In genomic region chr11:77645481-77645880, GRCm38 (mm10) we compare ENCODE assay signal across 24 mouse cellular contexts. TPM values are rescaled to one million over a fixed set of nuclear protein-coding genes. Genes with fewer than 3 reads are reported as not detected.
A peak's percentile ranks its signal among the peaks of the same experiment; 100 is the strongest.
DNase-seq lines count a peak whose midpoint lies in the region; ATAC-seq and TF ChIP-seq lines count a peak whose summit lies in the region.
"Had no signal": no experiment of that assay in that cellular context is flagged by ENCODE, and none has a peak within 500 bp of the region (broad histone marks: within the 10 kb centered on the region; RNA-seq: fewer than 3 reads in every experiment).

No protein-coding gene starts in this region.

- H3K4me3 ChIP-seq in hindbrain, postnatal 0 days (ENCODE audit: low read length): no peak overlapping the region
- no peak overlapping the region for H3K4me3 ChIP-seq in hindbrain, embryonic 13.5 days
- H3K4me3 ChIP-seq: embryonic facial prominence, embryonic 13.5 days; forebrain, embryonic 15.5 days; midbrain, embryonic 12.5 days; neural tube, embryonic 13.5 days had no signal

- ATAC-seq in hindbrain, postnatal 0 days: no peak
- ATAC-seq in hindbrain, embryonic 13.5 days (ENCODE audit: low FRiP score): no peak
- ATAC-seq: forebrain, embryonic 15.5 days; inflammation-experienced regulatory T-cells, adult 6 months had no signal

- H3K4me2 ChIP-seq in hindbrain, postnatal 0 days (ENCODE audit: low read depth, low read length): no peak overlapping the region
- no peak overlapping the region for H3K4me2 ChIP-seq in hindbrain, embryonic 13.5 days
- H3K4me2 ChIP-seq: embryonic facial prominence, embryonic 13.5 days; forebrain, embryonic 15.5 days; heart, embryonic 11.5 days; midbrain, embryonic 12.5 days; neural tube, embryonic 13.5 days had no signal

- no peaks in the 10 kb centered on the region for H3K27me3 ChIP-seq in hindbrain, postnatal 0 days (ENCODE audit: insufficient read depth, low read length)
- H3K27me3 ChIP-seq in hindbrain, embryonic 13.5 days: no peaks in the 10 kb centered on the region
- H3K27me3 ChIP-seq: embryonic facial prominence, embryonic 13.5 days; forebrain, embryonic 15.5 days; midbrain, embryonic 12.5 days; neural tube, embryonic 13.5 days had no signal

- H3K9ac ChIP-seq in hindbrain, postnatal 0 days (replicated peaks; ENCODE audit: low read length): no peak overlapping the region
- no peak overlapping the region for H3K9ac ChIP-seq in hindbrain, embryonic 13.5 days
- H3K9ac ChIP-seq: embryonic facial prominence, embryonic 13.5 days; forebrain, embryonic 15.5 days; midbrain, embryonic 12.5 days; neural tube, embryonic 13.5 days had no signal

- no peaks in the 10 kb centered on the region for H3K9me3 ChIP-seq in hindbrain, postnatal 0 days (ENCODE audit: low read length)
- no peaks in the 10 kb centered on the region for H3K9me3 ChIP-seq in hindbrain, embryonic 13.5 days
- H3K9me3 ChIP-seq: embryonic facial prominence, embryonic 13.5 days; forebrain, embryonic 15.5 days; midbrain, embryonic 12.5 days; neural tube, embryonic 13.5 days had no signal

- peak; percentile 37 for DNase-seq in adrenal gland, postnatal 14 days
- DNase-seq in adrenal gland, adult 8-10 months: no peak
- peak; percentile 7 for DNase-seq in hindbrain, postnatal 0 days (ENCODE audit: low spot score)
- peak; percentile 28 for DNase-seq in cerebellum, adult 11 months
- DNase-seq in cerebellum, postnatal 10 days: peak; percentile 62 to 73
- no peak for DNase-seq in kidney, postnatal 25 days
- no peak for DNase-seq in left cerebral cortex, adult 9 months (ENCODE audit: low spot score in 2 of 2)
- DNase-seq: adrenal gland, postnatal 25 days; heart, postnatal 10 days; kidney, adult 2 months; kidney, postnatal 36 days; left cerebral cortex, postnatal 4 days; liver; lung, postnatal 10 days; right cerebral cortex, adult 18-20 months; spleen, adult 18-20 months; thymus, adult 18-20 months had no signal

- WGBS in hindbrain, postnatal 0 days: 83% methylated on average over 4 of the region's 4 CpGs
- WGBS in hindbrain, embryonic 13.5 days: 90% methylated on average over 4 of the region's 4 CpGs

- no peak overlapping the region for H3K27ac ChIP-seq in hindbrain, postnatal 0 days
- H3K27ac ChIP-seq in hindbrain, embryonic 13.5 days: no peak overlapping the region
- H3K27ac ChIP-seq: embryonic facial prominence, embryonic 13.5 days; forebrain, embryonic 15.5 days; midbrain, embryonic 12.5 days; neural tube, embryonic 13.5 days had no signal

- H3K4me1 ChIP-seq in hindbrain, postnatal 0 days (ENCODE audit: insufficient read depth, low read length): no peaks in the 10 kb centered on the region
- H3K4me1 ChIP-seq in hindbrain, embryonic 13.5 days (replicated peaks): no peaks in the 10 kb centered on the region
- H3K4me1 ChIP-seq: embryonic facial prominence, embryonic 13.5 days; forebrain, embryonic 15.5 days; midbrain, embryonic 12.5 days; neural tube, embryonic 13.5 days had no signal

- no peak for TF ChIP-seq CTCF in hindbrain, postnatal 0 days (IDR thresholded peaks at IDR 0.05; ENCODE audit: low read depth)

- H3K36me3 ChIP-seq in hindbrain, postnatal 0 days (ENCODE audit: insufficient read depth, low read length): no peaks in the 10 kb centered on the region
- H3K36me3 ChIP-seq in hindbrain, embryonic 13.5 days: no peaks in the 10 kb centered on the region
- H3K36me3 ChIP-seq: embryonic facial prominence, embryonic 13.5 days; forebrain, embryonic 15.5 days; midbrain, embryonic 12.5 days; neural tube, embryonic 13.5 days had no signal

RNA-seq across cellular contexts. Expression of gene Taok1, which starts 37.9 kb away (rescaled TPM):
- total RNA-seq in adrenal gland, postnatal 14 days (2021): 53.6 and 53.7 TPM in 2 replicates
- 10 to 100 TPM; 47.5 to 69.2 (median 61.7) TPM for total RNA-seq in adrenal gland, adult 8-10 months (2022)
- total RNA-seq in hindbrain, postnatal 0 days (2014; rRNA removed): 50.6 and 56.7 TPM in 2 replicates
- 27.1 and 28.2 TPM in 2 replicates for polyA plus RNA-seq in hindbrain, postnatal 0 days (2015; fragmentation: Nextera tagmentation; extraction: Ambion mirVana)
- polyA plus RNA-seq in hindbrain, embryonic 13.5 days (2015; fragmentation: Nextera tagmentation; extraction: Ambion mirVana): 23.2 and 23.7 TPM in 2 replicates

RNA-seq across cellular contexts. Expression of gene Nufip2, which starts 40.5 kb away (rescaled TPM):
- total RNA-seq in adrenal gland, postnatal 14 days (2021): 77.1 and 82.5 TPM in 2 replicates
- 10 to 100 TPM; 85.4 to 88.9 (median 86.7) TPM for total RNA-seq in adrenal gland, adult 8-10 months (2022)
- total RNA-seq in hindbrain, postnatal 0 days (2014; rRNA removed): 33.6 and 34.5 TPM in 2 replicates
- polyA plus RNA-seq in hindbrain, postnatal 0 days (2015; fragmentation: Nextera tagmentation; extraction: Ambion mirVana): 3.8 and 4.3 TPM in 2 replicates
- polyA plus RNA-seq in hindbrain, embryonic 13.5 days (2015; fragmentation: Nextera tagmentation; extraction: Ambion mirVana): 4.2 and 4.6 TPM in 2 replicates

Comparison
In these comparisons a context has a peak if more than half of its experiments do, and no peak if none do; other contexts are left out.
1. DNase-seq: peak in adrenal gland, postnatal 14 days (single experiment), hindbrain, postnatal 0 days (single experiment), cerebellum, adult 11 months (single experiment) and cerebellum, postnatal 10 days (2 of 2); none in adrenal gland, adult 8-10 months (single experiment), kidney, postnatal 25 days (0 of 2) and left cerebral cortex, adult 9 months (0 of 2).